Mouse (Mus musculus): Measurements from ENCODE around the gene Hemk1.
"Not testable (repeated sequence)": the region's sequence is repeated elsewhere in the genome, so short reads cannot be mapped to it uniquely, and the experiment has no call there.

The Hemk1 gene

GRCm38 (mm10) chr9:107308346-107309000 lies 29.7 kb downstream of the Hemk1 start:
- no peak for DNase-seq (ENCODE audit: low spot score in 2 of 2)

GRCm38 (mm10) chr9:107307886-107308285 lies 30.3 kb downstream of the Hemk1 start:
- peak; percentile 39 to 53 for DNase-seq (ENCODE audit: low spot score in 2 of 2)

- DNase-seq (ENCODE audit: low spot score in 2 of 2), result no peak
Observed at GRCm38 (mm10) chr9:107307099-107307872, 30.9 kb downstream of the Hemk1 start.

- DNase-seq (ENCODE audit: low spot score in 2 of 2), result not testable (repeated sequence)
Observed at GRCm38 (mm10) chr9:107306673-107307072, 31.5 kb downstream of the Hemk1 start.

- DNase-seq (ENCODE audit: low spot score in 2 of 2), result no peak
Observed at GRCm38 (mm10) chr9:107305601-107306542, 32.3 kb downstream of the Hemk1 start.

- DNase-seq (ENCODE audit: low spot score in 2 of 2), result no peak
Observed at GRCm38 (mm10) chr9:107305012-107305411, 33.1 kb downstream of the Hemk1 start.

GRCm38 (mm10) chr9:107304383-107304782 lies 33.8 kb downstream of the Hemk1 start:
- no peak for DNase-seq (ENCODE audit: low spot score in 2 of 2)

GRCm38 (mm10) chr9:107303900-107304299 lies 34.2 kb downstream of the Hemk1 start:
- DNase-seq (ENCODE audit: low spot score in 2 of 2), result no peak

- DNase-seq (ENCODE audit: low spot score in 2 of 2), result peak in 1 of 2 experiments; percentile 31
Observed at GRCm38 (mm10) chr9:107303121-107303820, 34.9 kb downstream of the Hemk1 start.

- no peak for DNase-seq (ENCODE audit: low spot score in 2 of 2)
Observed at GRCm38 (mm10) chr9:107302592-107302991, 35.6 kb downstream of the Hemk1 start.

- no peak for DNase-seq (ENCODE audit: low spot score in 2 of 2)
Observed at GRCm38 (mm10) chr9:107301554-107302331, 36.4 kb downstream of the Hemk1 start.

GRCm38 (mm10) chr9:107300224-107300973 lies 37.8 kb downstream of the Hemk1 start:
- DNase-seq (ENCODE audit: low spot score in 2 of 2), result no peak

GRCm38 (mm10) chr9:107299783-107300182 lies 38.4 kb downstream of the Hemk1 start:
- DNase-seq (ENCODE audit: low spot score in 2 of 2), result no peak

GRCm38 (mm10) chr9:107298876-107299275 lies 39.3 kb downstream of the Hemk1 start:
- no peak for DNase-seq (ENCODE audit: low spot score in 2 of 2)

GRCm38 (mm10) chr9:107298059-107298780 lies 39.9 kb downstream of the Hemk1 start:
- no peak for DNase-seq (ENCODE audit: low spot score in 2 of 2)

GRCm38 (mm10) chr9:107297658-107298057 lies 40.5 kb downstream of the Hemk1 start:
- DNase-seq (ENCODE audit: low spot score in 2 of 2), result no peak

GRCm38 (mm10) chr9:107297059-107297458 lies 41.1 kb downstream of the Hemk1 start:
- DNase-seq (ENCODE audit: low spot score in 2 of 2), result peak in 1 of 2 experiments; percentile 23

GRCm38 (mm10) chr9:107296501-107296965 lies 41.6 kb downstream of the Hemk1 start:
- DNase-seq (ENCODE audit: low spot score in 2 of 2), result peak; percentile 95 to 97

GRCm38 (mm10) chr9:107296041-107296440 lies 42.1 kb downstream of the Hemk1 start:
- DNase-seq (ENCODE audit: low spot score in 2 of 2), result no peak

GRCm38 (mm10) chr9:107296016-107296040 lies 42.3 kb downstream of the Hemk1 start, which contains the start of gene Cish:
Gene Cish (plus strand): TSS chr9:107296026.
- no peak for DNase-seq (ENCODE audit: low spot score in 2 of 2)

Measured in right cerebral cortex, adult 2 months (tissue).